Mouse (Mus musculus): Measurements from ENCODE around the gene Gm20431.

Gene Gm20431

DNA sequence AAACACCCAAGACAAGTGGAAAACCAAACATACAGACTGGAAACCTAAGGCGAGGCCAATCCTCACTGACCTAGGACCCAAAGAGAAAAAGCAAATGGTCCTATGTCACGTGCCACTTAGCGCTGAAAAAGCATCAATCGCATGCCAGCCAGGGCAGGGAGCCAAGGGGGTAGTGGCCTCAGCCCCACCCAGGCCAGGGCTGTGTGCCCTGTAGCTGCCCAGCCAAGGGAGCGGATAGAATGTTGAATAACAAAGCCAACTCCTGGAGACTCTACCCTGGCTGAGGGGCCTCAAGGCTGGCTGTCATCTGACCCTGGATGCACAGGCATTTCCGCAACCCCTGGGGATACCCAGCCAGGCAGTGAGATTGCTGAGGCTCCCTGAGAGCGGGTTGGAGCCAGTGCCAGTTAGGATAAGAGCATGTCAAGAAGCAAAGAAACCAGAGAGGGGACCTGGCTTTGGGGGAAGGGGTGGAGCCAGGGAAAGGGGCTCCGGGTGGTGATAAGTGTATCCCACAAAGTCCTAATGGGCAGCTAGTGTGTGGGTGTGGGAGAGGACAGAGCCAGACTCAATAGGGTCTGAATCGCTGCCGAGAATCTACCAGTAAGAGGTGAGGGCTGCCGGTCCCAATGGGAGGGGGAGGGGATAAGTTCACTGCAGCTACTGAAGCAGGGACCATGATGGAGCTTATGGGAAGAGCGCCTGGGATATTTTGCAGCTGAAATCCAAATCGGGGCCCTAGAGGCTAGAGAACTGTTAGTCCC, 1.3 kb downstream of the Gm20431 start:
- in situ Hi-C loops (cut with MboI, MseI), result no loop called here

- in situ Hi-C loops (cut with MboI, MseI), result no loop called here
Measured at GRCm38 (mm10) chr2:167659177-167659846, 2.0 kb downstream of the Gm20431 start.

DNA sequence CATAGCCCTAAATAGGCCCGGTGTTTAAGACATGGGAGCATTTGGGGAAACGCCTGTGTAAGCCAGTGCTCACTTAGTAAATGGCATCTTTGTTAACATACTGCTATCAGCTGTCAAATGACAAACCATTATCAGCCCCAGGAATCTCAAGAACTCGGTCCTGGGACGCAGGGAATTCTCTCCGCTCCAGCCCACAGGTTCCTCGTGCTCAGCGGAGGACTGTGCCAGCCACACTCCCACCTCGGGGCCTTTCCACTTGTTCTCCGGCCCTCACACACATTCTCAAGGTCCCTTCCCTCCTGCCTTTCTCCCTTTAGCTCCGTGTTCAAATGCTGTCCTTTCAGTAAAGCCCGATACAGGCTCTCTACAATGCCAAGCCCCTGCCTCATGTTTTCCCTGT, 2.6 kb downstream of the Gm20431 start:
- in situ Hi-C loops (cut with MboI, MseI), result no loop called here

DNA sequence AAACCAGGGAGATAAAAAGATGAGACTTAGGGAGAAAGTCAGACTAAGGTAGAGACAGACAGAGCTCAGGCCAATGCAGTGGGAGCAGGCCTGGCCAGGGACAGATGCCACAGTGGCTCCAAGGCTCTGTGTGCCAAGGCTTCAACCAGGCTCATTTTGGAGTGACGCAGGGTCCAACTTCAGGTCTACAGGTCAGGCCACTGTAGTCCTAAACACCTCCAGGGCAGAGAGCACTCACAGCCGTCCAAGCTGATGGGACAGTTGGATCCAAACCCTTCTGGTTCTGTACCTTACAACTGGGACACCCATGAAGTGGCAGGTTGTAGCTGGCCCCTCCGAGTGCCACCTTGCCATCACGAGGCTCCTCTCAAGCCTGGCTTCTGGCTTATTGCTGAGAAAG, 3.3 kb downstream of the Gm20431 start:
- in situ Hi-C loops (cut with MboI, MseI), result no loop called here

DNA sequence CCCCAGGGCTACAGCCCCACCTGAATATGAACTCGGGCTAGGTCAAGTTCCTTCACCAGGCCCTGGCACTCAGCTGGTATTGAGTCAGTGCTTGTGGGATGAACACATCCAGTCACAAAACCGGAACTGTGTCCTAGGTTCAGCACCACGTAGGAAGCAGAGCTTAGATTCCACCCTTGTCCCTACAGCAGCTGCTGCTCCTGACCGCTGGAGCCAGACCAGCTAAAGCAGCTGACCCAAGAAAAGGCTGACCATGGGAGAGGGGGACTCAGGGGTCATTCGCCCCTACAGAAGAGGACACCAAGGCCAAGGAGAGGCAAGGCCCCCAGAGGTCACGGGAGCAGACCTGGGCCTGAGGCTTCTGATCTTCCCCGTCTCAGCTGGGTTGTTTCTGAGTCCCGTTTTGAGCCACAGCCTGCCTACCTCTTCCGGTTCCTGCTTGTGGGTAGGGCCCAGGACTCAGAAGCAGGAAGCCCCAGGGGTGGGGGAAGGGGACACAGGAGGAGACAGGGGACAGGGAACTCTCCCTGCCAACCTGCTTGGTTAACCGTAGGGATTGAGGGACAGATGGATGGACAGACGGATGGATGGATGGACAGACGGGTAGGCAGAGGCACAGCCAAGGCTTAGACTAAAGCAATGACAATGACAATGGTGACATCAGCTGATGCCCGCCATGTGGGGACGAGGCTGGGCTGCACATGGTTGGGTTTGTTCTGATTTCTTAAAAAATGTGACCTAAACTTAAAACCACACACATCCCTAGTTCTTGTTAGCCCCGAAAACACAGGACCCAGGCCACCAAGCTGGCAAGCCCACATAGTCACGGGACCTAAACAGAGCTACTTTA, 4.4 kb downstream of the Gm20431 start:
- in situ Hi-C loops (cut with MboI, MseI), result no loop called here

DNA sequence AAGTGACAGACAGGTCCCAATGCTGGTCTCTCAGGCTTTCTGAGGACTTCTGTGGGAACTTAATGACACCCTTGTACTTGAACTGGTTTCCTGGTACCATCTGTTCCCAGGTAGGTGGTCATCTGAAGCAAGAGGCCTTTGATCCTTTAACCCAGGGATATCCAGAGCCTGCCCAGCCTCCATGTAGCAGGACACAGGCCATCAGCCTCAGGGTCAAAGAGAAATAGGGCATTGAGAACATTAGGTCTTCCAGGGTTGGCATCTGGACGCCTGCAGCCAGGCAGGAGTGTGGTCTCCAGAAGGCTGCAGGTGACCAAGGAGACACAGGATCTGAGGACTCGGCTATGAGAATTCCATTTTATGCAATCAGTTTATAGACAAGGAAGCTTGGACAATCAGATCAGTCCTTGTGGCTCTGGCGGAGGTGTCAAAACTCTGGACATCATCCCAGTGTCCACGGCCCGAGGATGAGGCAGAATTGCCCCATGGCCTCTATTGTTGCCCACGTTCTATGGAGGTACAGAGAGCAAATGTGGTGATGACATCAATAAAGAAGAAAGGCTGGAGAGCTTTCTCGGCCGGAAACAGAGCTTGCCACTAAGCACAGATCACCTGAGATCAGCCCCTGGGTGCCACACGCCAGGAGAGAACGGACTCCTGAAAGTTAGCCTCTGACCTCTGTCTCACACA, 6.2 kb downstream of the Gm20431 start:
- in situ Hi-C loops (cut with MboI, MseI), result no loop called here

DNA sequence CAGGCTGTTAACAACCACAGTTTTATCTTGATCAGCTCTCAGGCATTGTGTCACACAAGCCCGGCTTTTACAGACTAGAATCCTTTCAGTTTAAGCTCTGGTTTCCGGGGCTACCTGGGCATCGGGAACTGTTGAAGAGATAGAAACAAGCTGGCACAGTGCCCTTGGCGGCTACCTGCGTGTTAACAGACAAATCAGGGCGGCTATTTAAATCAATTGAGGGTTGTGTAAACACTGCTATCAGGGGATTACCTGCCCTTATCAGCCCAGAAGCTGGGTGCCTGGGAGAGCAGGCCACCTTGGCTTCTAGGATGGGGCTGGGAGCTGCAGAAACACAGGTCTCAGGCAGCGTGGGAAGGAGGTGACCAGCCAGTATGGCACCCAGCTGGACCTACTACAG, 8.6 kb downstream of the Gm20431 start:
- in situ Hi-C loops (cut with MboI, MseI), result no loop called here

DNA sequence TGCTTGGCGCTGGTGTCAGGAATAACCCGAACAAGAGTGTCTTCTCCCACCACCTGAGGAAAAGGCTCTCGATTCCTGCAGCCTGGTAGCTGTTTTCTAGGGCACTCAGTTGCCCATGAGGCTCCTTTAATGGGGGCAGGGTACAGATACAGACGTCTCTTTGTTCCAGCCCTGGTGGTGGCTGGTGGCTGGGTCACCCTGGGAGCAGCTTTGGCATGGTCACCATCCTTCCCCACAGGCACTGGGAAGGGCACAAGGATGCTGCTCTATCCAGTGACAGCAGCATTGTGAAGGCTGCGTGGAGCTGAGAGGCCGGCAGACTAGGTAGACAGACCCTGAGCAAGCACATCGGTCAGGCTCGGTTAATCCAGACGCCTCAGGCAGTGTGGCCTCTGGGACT, 9.7 kb downstream of the Gm20431 start:
- in situ Hi-C loops (cut with MboI, MseI), result no loop called here

DNA sequence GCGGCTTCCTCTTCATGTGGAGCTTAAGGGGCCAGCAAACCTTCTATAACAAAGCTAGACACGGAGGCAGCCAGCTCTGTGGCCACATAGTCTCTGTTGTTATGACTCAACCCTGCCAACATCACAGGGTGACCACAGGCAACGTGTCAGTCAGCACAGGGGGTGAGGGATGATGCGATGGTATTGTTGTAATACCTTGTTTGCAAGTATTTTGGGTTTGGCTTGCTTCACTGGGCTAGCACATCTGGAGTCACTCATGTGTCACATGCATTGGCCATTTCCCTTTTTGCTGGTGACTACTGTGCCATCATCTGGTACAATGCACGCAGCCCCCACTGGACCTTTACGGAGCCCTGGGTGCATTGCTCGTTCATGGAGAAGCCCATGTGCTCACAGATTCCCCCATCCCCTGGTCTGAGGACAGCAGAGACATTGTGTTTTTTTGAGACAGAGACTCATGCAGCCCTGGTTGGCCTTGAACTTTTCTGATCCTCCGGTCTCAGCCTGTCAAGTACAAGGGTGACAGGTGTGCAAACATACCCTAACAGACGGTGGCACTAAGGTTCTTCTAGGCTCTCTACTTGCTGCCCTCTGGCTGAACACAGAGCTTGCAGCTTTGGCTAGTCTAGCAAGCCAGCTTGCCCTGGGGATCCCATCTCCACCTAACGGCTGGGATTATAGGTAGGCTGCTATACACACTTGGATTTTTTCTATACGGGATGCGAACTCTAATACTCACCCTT, 11.8 kb downstream of the Gm20431 start:
- in situ Hi-C loops (cut with MboI, MseI), result no loop called here

DNA sequence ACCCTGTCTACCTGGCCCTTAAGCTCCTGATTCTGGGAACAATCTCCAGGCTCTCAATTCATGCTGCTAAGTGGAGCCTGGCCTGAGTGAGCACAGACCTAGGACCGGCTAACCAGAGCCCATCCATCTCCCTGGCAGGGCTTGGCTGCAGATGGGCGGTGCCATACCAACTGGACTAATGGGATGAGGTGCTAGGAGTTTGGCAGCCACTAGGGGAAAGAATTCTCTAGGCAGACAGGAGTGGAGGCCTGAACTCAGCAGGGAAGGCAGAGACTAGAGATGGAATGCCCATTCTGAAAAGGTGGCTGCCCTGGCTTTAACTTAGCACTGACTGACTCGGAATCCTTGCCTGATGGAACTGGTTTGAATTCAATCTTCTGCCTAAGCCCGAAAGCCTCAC, 14.9 kb downstream of the Gm20431 start:
- in situ Hi-C loops (cut with MboI, MseI), result no loop called here

GRCm38 (mm10) chr2:167643356-167644052, 17.8 kb downstream of the Gm20431 start:
- in situ Hi-C loops (cut with MboI, MseI), result loop anchor here (5.0 kb wide), 1 partner anchor 34 kb away; no protein-coding TSS in a partner anchor

DNA sequence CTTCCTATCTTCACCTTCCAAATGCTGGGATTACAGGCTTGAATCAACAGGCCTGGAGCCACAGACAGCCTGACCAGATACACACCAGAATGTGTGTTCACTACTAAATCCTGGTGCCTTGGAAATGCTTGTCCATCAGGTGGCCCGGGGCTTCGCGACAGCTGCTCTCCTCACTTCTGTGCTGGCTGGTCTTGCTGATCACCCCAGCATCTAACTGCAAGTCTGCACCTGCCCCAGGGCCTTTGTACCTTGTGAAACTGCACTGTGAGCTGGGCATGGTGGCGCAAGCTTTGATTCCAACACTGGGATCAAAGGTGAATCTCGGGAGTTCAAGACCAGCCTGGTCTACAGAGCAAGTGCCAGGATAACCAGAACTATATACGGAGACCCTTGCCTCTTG, 19.1 kb downstream of the Gm20431 start:
- in situ Hi-C loops (cut with MboI, MseI), result loop anchor here (5.0 kb wide), 1 partner anchor 35 kb away; no protein-coding TSS in a partner anchor

GRCm38 (mm10) chr2:167641337-167641736, 20.0 kb downstream of the Gm20431 start:
- in situ Hi-C loops (cut with MboI, MseI), result loop anchor here (5.0 kb wide), 1 partner anchor 36 kb away; no protein-coding TSS in a partner anchor

GRCm38 (mm10) chr2:167640279-167640678, 21.0 kb downstream of the Gm20431 start:
- in situ Hi-C loops (cut with MboI, MseI), result loop anchor here (5.0 kb wide), 1 partner anchor 37 kb away; no protein-coding TSS in a partner anchor

DNA sequence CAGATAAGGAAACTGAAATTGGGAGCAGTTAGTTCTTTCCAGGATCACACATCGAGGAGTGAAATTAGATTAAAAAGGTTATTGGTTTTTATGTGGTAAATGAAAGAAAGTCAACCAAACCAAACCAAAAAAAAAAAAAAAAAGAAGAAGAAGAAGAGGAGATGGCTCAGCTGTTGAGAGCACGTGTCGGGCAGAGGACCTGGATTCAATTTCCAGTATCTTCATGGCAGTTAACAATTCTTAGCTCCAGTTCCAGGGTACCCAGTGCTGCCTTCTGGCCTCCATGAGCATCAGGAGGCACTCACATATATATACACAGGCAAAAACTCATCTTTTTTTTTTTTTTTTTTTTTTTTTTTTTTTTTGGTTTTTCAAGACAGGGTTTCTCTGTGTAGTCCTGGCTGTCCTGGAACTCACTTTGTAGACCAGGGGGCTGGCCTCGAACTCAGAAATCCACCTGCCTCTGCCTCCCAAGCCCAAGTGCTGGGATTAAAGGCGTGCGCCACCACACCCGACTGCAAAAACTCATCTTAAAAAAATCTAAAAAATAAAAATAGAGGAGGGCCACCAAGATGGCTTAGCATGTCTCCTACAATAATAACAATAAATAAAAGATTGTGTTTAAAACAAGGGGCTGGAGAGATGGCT, 26.3 kb downstream of the Gm20431 start:
- in situ Hi-C loops (cut with MboI, MseI), result no loop called here

GRCm38 (mm10) chr2:167634338-167634770, 26.9 kb downstream of the Gm20431 start:
- in situ Hi-C loops (cut with MboI, MseI), result no loop called here

DNA sequence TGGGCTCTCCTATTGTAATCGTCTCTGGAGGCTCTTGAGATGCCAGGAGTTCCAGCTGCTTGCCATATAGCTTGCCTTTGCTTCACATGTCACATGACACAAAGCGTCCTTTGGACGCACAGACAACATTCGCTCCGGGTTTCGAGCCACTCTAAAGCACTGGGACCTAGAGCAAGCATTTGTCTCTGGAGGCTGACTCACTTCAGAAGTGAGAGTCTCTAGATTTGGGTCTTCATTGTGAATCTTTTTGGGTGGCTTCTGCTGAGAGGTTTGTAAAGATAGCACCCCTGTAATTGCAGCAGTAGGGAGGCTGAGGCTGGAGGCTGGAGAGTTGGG, 27.8 kb downstream of the Gm20431 start:
- in situ Hi-C loops (cut with MboI, MseI), result no loop called here

- in situ Hi-C loops (cut with MboI, MseI), result no loop called here
Measured at GRCm38 (mm10) chr2:167632731-167633536, 28.4 kb downstream of the Gm20431 start.

Data from T-helper 1 cell (primary cell).